In the genomic region with DNA sequence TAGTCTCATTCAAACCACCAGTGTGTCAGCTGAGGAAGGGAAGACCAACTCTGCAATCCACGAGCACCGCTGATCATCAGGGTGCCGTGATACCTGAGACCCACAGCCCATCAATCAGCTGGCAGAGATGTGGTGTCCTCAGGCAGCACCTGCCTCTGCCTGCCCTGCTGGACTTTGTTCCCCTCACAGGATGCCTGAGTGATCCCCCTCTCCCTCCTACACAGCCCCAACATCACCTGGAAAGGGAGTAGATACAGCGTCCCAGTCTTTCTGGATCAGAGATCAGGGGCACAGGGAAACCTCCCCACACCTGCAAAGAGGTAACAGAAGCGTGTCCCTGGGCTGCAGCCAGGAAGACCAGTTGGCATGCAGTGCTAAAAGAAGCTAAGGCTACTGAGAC, we compare ENCODE assay signal across 25 mouse cellular contexts.
"Had no signal": no experiment of that assay in that cellular context is flagged by ENCODE, and none has a peak within 500 bp of the region (broad histone marks: within the 10 kb centered on the region; RNA-seq: fewer than 3 reads in every experiment).

No protein-coding gene starts in this region.

- H3K27ac ChIP-seq: gastrocnemius, adult 2 months; heart, embryonic 10.5 days; hindbrain, embryonic 10.5 days; hindbrain, embryonic 12.5 days; hindbrain, embryonic 14.5 days; intestine, embryonic 15.5 days; layer of hippocampus, adult 2 months; left cerebral cortex, adult 2 months; limb, embryonic 10.5 days; limb, embryonic 12.5 days; liver, embryonic 13.5 days had no signal

- ATAC-seq: hindbrain, embryonic 16.5 days; inflammation-experienced regulatory T-cells, adult 6 months; intestine, embryonic 15.5 days; intestine, postnatal 0 days had no signal

- H3K27me3 ChIP-seq: heart, embryonic 12.5 days; hindbrain, embryonic 12.5 days; intestine, embryonic 15.5 days; limb, embryonic 12.5 days; liver, embryonic 13.5 days had no signal

- H3K4me2 ChIP-seq: heart, embryonic 12.5 days; hindbrain, embryonic 12.5 days; hindbrain, embryonic 14.5 days; intestine, embryonic 15.5 days; limb, embryonic 12.5 days; liver, embryonic 11.5 days; liver, embryonic 13.5 days had no signal

- H3K9me3 ChIP-seq: hindbrain, embryonic 12.5 days; intestine, embryonic 15.5 days; limb, embryonic 10.5 days had no signal

- H3K9ac ChIP-seq: heart, embryonic 12.5 days; hindbrain, embryonic 12.5 days; hindbrain, embryonic 14.5 days; intestine, embryonic 15.5 days; limb, embryonic 12.5 days; liver, embryonic 13.5 days had no signal

- DNase-seq: gastrocnemius, adult 2 months; gastrocnemius, postnatal 10 days; gastrocnemius, postnatal 25 days; heart, adult 18-20 months; heart, postnatal 10 days; heart, postnatal 4 days; kidney, adult 2 months; kidney, postnatal 25 days; kidney, postnatal 4 days; liver; liver, embryonic 13.5 days had no signal

- H3K4me1 ChIP-seq: heart, embryonic 10.5 days; heart, embryonic 12.5 days; hindbrain, embryonic 10.5 days; hindbrain, embryonic 12.5 days; intestine, embryonic 15.5 days; liver, embryonic 13.5 days had no signal

- H3K4me3 ChIP-seq: gastrocnemius, adult 2 months; heart, embryonic 10.5 days; heart, embryonic 12.5 days; hindbrain, embryonic 10.5 days; hindbrain, embryonic 12.5 days; intestine, embryonic 15.5 days; layer of hippocampus, adult 2 months; left cerebral cortex, adult 2 months; limb, embryonic 10.5 days; limb, embryonic 12.5 days; liver, embryonic 13.5 days had no signal

- H3K36me3 ChIP-seq: heart, embryonic 10.5 days; heart, embryonic 12.5 days; hindbrain, embryonic 10.5 days; hindbrain, embryonic 12.5 days; intestine, embryonic 15.5 days; limb, embryonic 10.5 days; limb, embryonic 12.5 days; liver, embryonic 13.5 days had no signal
